In the genomic region with DNA sequence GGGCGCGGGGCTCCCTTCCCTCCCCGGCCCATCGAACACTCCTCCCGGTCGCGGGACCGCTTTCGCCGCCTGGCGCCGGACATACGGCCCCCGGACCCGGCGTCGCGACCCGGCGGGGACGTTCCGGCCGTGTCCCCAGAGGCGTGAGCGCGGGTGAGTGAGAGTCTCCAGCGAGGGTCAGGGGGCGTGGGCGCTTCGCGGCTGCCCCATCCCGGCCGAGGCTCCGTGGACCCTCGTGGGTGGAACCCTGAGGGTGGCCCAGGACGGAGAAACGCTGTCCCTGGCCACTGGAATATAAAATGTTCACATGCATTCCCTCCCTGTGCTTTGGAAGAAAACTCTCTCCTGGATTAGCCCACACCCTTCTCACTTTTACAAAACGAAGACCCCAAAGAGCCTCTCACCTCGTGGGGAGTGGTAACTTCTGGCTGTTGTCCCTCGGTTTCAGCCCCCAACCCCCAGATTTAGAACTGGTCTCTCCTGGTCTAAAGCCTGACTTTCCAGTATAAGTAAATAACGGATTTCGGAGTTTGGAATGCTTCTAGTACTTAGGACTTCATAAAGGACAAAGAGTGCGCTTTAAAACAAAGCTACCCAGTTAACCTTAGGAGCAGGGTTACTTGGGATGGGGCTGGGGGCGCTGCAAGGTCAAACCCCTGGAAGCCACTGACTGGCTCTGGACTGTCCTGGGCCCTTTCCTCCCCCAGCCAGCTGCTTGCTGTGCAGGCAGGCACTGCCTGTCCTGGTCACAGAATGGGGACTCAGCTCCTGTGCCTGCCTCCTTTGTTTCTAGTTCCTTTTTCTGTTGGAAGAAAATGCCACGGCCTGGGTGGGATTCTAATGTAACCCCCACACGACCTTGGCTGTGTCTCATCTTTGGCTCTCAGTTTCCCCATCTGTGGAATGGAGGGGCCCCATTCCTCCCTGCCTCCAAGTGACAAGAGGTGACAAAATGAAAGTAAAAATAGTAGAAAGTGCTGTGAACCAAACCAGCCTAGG, we compare ENCODE assay signal across 8 mouse cellular contexts. TPM values are rescaled to one million over a fixed set of nuclear protein-coding genes. Genes with fewer than 3 reads are reported as not detected.
A peak's percentile ranks its signal among the peaks of the same experiment; 100 is the strongest.
DNase-seq lines count a peak whose midpoint lies in the region; ATAC-seq and TF ChIP-seq lines count a peak whose summit lies in the region.

No protein-coding gene starts in this region.

- peak overlapping the region; percentile 92 for H3K9ac ChIP-seq in heart, embryonic 16.5 days (ENCODE audit: low read length)
- peak overlapping the region; percentile 92 for H3K9ac ChIP-seq in liver, embryonic 13.5 days

- H3K4me3 ChIP-seq in testis, adult 2 months (ENCODE audit: control insufficient read depth, low read depth, low read length): peak overlapping the region; percentile 84
- H3K4me3 ChIP-seq in heart, embryonic 16.5 days (ENCODE audit: low read length): peak overlapping the region; percentile 72
- peak overlapping the region; percentile 79 for H3K4me3 ChIP-seq in liver, embryonic 13.5 days (replicated peaks)

- TF ChIP-seq CTCF in testis, adult 2 months (IDR thresholded peaks at IDR 0.05; ENCODE audit: control insufficient read depth, insufficient read depth, insufficient replicate concordance, low read depth, low read length): no peak

- H3K4me2 ChIP-seq in heart, embryonic 16.5 days (ENCODE audit: low read depth, low read length): peak overlapping the region; percentile 71
- H3K4me2 ChIP-seq in liver, embryonic 13.5 days: peak overlapping the region; percentile 98

- H3K36me3 ChIP-seq in testis, adult 2 months (ENCODE audit: control insufficient read depth, insufficient read depth, low read length): no peaks in the 10 kb centered on the region
- H3K36me3 ChIP-seq in heart, embryonic 16.5 days (ENCODE audit: control insufficient read depth, insufficient read depth): 0 out of 2 replicates have a peak, but pooled peaks cover 2% of the 10 kb centered on the region
- 0 out of 2 replicates have a peak, but pooled peaks cover 3% of the 10 kb centered on the region for H3K36me3 ChIP-seq in liver, embryonic 13.5 days

- ATAC-seq in common myeloid progenitor, adult 5-6 weeks (replicated peaks; ENCODE audit: low read depth, poor library complexity, severe bottlenecking): peak; percentile 42
- ATAC-seq in heart, embryonic 16.5 days (replicated peaks; ENCODE audit: extremely low read depth, insufficient read depth, low FRiP score): peak; percentile 61
- ATAC-seq in liver, embryonic 13.5 days (ENCODE audit: low read depth): peak; percentile 39
- ATAC-seq in neutrophil, adult 5-6 weeks (ENCODE audit: extremely low read depth, insufficient number of reproducible peaks, low FRiP score, poor library complexity, severe bottlenecking): peak; percentile 9; the same call in 1 of the 2 replicates

- no peaks in the 10 kb centered on the region for H3K27me3 ChIP-seq in testis, adult 2 months (ENCODE audit: control insufficient read depth, insufficient read depth, low read length)
- H3K27me3 ChIP-seq in heart, embryonic 16.5 days (ENCODE audit: control insufficient read depth, insufficient read depth, low read length): no peaks in the 10 kb centered on the region
- no peaks in the 10 kb centered on the region for H3K27me3 ChIP-seq in liver, embryonic 13.5 days

- no peak for TF ChIP-seq POLR2A in testis, adult 2 months (IDR thresholded peaks at IDR 0.05; ENCODE audit: control insufficient read depth, low read depth, low read length)

- WGBS in heart, embryonic 16.5 days: under 1% methylated on average over 46 of the region's 46 CpGs
- 2% methylated on average over 46 of the region's 46 CpGs for whole genome bisulfite sequencing in liver, embryonic 13.5 days (ENCODE audit: insufficient replicate concordance)

- no peak for DNase-seq in testis, postnatal 14 days (ENCODE audit: low spot score)
- no peak for DNase-seq in liver, embryonic 13.5 days
- DNase-seq in gastrocnemius, postnatal 25 days: no peak
- no peak for DNase-seq in left cerebral cortex, adult 11 months (ENCODE audit: low spot score)

- H3K9me3 ChIP-seq in heart, embryonic 16.5 days (replicated peaks; ENCODE audit: control insufficient read depth, low read length): no peaks in the 10 kb centered on the region
- H3K9me3 ChIP-seq in liver, embryonic 13.5 days (replicated peaks): no peaks in the 10 kb centered on the region

- peaks cover 9% of the 10 kb centered on the region for H3K4me1 ChIP-seq in testis, adult 2 months (ENCODE audit: control insufficient read depth, insufficient read depth, low read length)
- peaks cover 46% of the 10 kb centered on the region for H3K4me1 ChIP-seq in heart, embryonic 16.5 days (ENCODE audit: control insufficient read depth, insufficient read depth, low read length)
- H3K4me1 ChIP-seq in liver, embryonic 13.5 days (replicated peaks): peaks cover 52% of the 10 kb centered on the region

- peak overlapping the region; percentile 77 for H3K27ac ChIP-seq in testis, adult 2 months (ENCODE audit: control insufficient read depth, insufficient read depth, low read depth, low read length)
- H3K27ac ChIP-seq in heart, embryonic 16.5 days (ENCODE audit: low read length): peak overlapping the region; percentile 84
- H3K27ac ChIP-seq in liver, embryonic 13.5 days: peak overlapping the region; percentile 70

RNA-seq across cellular contexts. Expression of a gene that starts 0.8 kb away (rescaled TPM):
- polyA plus RNA-seq in testis, adult 2 months (2012; rRNA removed): 11.9 and 12.9 TPM in 2 replicates
- 59.1 and 60.7 TPM in 2 replicates for total RNA-seq in common myeloid progenitor, adult 5-6 weeks (2017)
- polyA plus RNA-seq in heart, embryonic 16.5 days (2015; fragmentation: Nextera tagmentation; extraction: Ambion mirVana): 34.0 and 35.1 TPM in 2 replicates
- 4.1 and 5.2 TPM in 2 replicates for polyA plus RNA-seq in liver, embryonic 13.5 days (2015; fragmentation: Nextera tagmentation; extraction: Ambion mirVana)
- total RNA-seq in neutrophil, adult 5-6 weeks (2017): 38.1 and 42.1 TPM in 2 replicates
- 10 to 100 TPM; 46.0 to 47.0 TPM for total RNA-seq in gastrocnemius, postnatal 25 days (2021)

Comparison
In these comparisons a context has a peak if more than half of its experiments do, and no peak if none do; other contexts are left out.
1. ATAC-seq: peak in every context shown above with its lines; median percentile 61 in heart, embryonic 16.5 days; 42 in common myeloid progenitor, adult 5-6 weeks; 39 in liver, embryonic 13.5 days; 9 in neutrophil, adult 5-6 weeks.